Mouse (Mus musculus): Measurements from ENCODE around the gene Tsen34.
"Not testable (repeated sequence)": the region's sequence is repeated elsewhere in the genome, so short reads cannot be mapped to it uniquely, and the experiment has no call there.

The Tsen34 gene

GRCm38 (mm10) chr7:3691919-3692318 lies 744 bp upstream of the Tsen34 start:
- peak; percentile 78 for DNase-seq (ENCODE audit: low read depth)

DNA sequence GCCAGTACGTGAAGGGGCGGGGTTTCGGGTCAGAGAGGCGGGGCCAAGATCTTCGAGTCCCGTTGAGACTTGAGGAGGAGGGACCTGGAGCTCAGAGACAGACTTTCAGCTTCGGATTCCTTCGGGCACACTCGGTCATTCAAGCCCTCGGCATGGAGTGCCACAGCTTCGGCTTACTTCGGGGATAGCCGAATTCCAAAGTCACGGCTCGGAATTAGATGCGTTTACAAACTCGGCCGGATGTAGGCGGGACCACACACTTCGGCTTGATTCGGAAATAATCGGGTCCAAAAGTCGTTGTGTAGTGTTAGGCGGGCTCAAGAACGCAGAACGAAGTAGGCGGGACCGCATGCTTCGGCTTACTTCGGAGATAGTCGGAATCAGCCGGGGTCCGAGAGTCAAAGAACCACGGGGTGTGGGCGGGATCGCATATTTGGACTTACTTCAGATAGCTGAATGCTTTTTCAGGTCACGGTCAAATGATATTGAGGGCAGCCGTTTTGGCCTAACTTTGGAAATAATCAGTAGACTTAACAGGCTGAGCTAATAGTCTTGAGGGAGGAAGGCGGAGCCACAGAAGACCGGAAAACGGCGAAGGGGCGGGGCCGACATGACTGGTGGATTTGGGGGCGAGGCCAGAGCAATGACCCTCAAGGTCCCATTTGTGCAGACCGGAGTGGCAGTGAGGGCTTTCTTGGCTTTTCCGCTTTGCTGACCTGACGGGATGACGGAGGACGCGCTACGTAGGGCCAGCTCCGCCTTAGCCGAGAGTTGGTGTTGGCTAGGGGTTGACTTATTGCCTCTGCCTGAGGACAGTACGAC lies 535 bp downstream of the Tsen34 start, which contains the start of gene Mboat7:
Gene Mboat7, minus strand, starts transcription at position 537 of the 822 bp plus-strand sequence.
- DNase-seq (ENCODE audit: low read depth) = peak; percentile 99

- no peak for DNase-seq (ENCODE audit: low read depth)
Observed at GRCm38 (mm10) chr7:3693809-3694075, 1.1 kb downstream of the Tsen34 start.

GRCm38 (mm10) chr7:3694076-3694948 lies 1.6 kb downstream of the Tsen34 start:
- peak; percentile 98 for DNase-seq (ENCODE audit: low read depth)

DNA sequence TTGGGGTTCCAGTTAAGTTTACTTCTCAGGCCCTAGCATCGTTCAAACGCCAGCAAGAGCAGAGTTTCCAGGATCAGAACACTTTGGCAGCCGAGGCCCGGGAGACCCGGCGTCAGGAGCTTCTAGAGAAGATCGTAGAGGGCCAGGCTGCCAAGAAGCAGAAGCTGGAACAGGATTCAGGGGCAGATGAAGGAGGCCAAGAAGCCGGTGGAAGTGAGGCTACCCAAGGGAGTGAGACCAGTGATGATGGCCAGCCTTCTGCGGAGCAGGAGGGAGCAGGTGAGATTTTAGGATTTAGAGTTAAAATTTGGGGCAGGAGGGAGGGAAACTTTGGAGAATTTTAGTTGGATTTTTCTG lies 2.3 kb downstream of the Tsen34 start:
- not testable (repeated sequence) for DNase-seq (ENCODE audit: low read depth)

DNA sequence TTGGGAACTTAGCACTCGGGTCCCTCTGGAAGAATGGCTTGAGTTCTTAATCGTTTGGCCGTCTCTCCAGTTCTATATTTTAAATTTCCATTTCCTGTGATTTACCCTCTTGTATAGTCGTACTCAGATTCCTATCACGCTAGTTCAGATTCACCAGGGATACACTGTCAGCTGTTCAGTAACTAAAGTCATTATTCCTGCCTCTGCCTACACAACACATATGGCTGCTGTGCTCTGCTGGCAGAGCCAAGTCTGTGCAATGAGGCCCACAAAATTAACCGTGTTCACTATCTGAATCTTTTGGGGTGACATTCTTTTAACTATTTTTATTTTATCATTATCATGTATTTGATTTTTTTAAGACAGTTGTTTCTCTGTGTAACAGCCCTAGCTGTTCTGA lies 5.8 kb downstream of the Tsen34 start:
- no peak for DNase-seq (ENCODE audit: low read depth)

DNA sequence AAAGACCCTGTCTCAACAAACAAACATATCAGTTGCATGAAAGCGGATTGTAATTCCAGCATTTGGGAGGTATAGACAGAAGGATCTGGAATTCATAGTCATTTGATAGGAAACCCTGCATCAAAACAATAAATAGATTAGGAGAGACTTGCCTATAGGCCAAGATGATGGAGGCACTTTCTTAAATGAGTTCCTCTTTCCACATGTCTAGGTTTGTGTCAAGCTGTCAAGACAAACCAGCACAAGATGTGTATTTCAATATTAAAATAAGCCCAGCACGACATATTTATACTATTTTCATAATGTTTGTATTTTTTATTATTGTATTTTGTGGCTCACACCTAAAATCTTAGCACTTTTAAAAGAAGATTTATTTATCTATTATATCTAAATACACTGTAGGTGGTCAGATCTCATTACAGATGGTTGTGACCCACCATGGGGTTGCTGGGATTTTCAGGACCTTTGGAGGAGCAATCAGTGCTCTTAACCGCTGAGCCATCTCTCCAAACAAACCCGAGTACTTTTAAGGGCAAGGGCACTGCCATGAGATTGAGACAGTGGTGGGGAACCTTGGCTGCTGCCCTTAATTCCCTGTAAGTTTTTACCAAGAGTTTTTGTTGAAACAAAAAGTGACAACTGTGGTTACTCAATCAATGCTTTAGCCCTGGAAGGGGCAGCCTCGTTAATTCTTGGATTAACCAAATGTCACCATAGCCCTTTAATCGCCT lies 10.7 kb downstream of the Tsen34 start:
- peak; percentile 55 for DNase-seq (ENCODE audit: low read depth)

DNA sequence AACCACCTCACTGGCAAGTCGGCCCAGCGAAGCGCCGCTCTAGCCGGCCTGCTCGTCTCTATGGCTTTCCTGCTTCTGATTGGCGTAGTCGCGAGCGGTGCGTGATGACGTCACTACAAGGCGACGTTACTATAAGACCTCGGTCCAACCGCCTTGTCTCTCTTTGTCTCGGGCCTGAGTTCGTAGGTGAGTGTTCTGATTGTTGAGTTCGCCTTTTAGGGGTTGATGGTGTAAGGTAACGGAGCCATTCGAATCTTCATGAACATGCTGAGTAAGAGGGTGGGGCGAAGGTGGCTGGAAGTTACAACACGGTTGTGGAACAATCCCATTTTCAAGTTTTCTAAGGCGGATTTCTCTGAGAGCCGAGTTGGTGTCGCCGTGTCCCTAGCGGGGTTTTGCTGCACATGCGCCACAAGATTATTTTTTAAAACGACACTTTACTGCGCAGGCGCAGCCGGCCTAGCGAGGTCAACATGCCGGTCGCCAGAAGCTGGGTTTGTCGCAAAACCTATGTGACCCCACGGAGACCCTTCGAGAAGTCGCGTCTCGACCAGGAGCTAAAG lies 11.3 kb downstream of the Tsen34 start, which contains the start of gene Rps9:
Gene Rps9, plus strand, starts transcription at position 115 of the 563 bp plus-strand sequence.
- DNase-seq (ENCODE audit: low read depth) = peak; percentile 98

DNA sequence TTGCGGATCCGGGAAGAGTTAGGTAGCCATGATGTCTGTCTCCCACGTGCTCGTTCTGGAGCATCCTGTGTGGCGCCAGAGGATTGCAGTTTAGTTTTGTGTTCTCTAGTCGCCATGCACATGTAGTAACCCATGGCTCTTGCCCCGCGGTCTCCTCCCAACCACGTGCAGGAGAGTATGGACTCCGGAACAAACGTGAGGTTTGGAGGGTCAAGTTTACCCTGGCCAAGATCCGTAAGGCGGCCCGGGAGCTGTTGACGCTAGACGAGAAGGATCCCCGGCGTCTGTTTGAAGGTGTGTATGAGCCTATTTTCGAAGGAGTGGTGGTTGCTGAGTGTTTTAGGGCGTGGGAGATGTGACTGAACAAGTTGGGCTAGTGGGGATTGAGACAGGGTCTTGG lies 11.8 kb downstream of the Tsen34 start:
- DNase-seq (ENCODE audit: low read depth) = no peak

DNA sequence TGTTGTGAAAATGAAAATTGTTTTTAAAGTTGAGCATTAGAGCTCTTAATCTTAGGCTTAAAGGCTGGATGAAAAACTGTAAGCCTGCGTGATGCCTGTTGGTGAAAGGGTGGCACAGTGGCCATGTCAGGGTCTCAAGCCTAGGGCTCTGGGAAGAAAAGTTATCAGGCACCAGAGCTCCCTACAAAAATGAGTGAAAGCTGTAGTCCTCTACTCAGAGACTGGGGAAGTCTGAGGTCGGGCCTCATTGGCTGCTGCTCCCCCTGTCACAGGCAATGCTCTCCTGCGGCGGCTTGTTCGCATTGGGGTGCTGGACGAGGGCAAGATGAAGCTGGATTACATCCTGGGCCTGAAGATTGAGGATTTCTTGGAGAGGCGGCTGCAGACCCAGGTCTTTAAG lies 12.8 kb downstream of the Tsen34 start:
- peak; percentile 36 for DNase-seq (ENCODE audit: low read depth)

DNA sequence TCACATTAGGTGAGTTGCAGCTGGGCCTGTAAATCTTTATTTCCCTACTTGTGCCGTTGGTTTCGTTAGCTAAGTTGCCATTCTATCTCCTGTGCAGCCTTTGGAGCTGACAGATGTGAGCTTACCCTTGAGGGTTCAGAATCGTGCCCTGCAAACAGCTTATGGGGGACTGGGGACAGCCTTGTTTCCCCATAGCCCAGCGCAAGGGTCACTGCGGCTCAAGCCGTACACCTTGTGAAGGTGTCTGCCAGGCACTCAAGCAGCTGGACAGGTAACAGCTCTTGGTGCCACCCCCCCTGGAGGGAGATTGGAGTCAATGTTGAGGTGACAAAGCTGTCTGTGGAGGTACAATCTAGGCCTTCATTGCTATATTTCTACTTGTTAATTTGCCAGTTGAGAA lies 13.2 kb downstream of the Tsen34 start:
- DNase-seq (ENCODE audit: low read depth) = no peak

GRCm38 (mm10) chr7:3706343-3706934 lies 13.8 kb downstream of the Tsen34 start:
- peak; percentile 47 for DNase-seq (ENCODE audit: low read depth)

GRCm38 (mm10) chr7:3707027-3707426 lies 14.4 kb downstream of the Tsen34 start:
- DNase-seq (ENCODE audit: low read depth) = peak; percentile 97

- DNase-seq (ENCODE audit: low read depth) = peak; percentile 58
Observed at GRCm38 (mm10) chr7:3707568-3708413, 15.1 kb downstream of the Tsen34 start.

DNA sequence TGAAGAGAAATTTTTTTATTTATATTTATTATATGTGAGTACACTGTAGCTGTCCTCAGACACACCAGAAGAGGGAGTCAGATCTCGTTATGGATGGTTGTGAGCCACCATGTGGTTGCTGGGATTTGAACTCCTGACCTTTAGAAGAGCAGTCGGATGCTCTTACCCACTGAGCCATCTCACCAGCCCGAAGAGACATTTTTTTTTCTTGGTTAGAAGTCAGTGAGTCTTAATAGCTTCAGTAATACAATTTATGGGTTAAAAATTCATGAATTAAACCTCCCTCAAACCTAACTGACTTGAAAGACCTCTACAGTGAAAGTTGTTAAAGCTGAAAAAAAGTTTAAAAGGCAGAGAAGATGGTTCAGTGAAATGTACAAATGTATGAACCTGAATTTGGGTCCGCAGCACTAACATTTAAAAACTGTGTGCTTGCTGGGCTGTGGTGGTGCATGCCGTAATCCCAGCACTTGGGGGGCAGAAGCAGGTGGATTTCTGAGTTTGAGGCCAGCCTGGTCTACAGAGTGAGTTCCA lies 15.9 kb downstream of the Tsen34 start:
- DNase-seq (ENCODE audit: low read depth) = peak; percentile 55

DNA sequence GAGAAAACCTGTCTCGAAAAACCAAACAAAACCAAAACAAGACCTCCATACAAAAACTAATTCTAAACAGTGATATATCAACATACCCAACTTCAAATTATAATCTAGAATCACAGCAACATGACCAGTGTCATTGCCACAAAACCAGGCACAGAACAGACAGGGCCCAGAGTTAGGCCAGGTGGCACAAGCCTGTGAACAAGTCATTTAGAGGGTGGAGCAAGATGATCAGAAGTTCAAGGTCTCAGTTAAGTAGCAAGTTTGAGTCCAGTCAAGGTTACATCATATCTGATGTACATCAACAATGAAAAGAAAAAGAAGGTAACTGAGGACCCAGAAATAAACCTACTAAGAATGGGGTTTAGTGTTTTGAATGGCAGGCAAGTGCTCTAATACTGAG lies 16.3 kb downstream of the Tsen34 start:
- DNase-seq (ENCODE audit: low read depth) = peak; percentile 61

- peak; percentile 41 for DNase-seq (ENCODE audit: low read depth)
Observed at GRCm38 (mm10) chr7:3712264-3712942, 19.7 kb downstream of the Tsen34 start.

GRCm38 (mm10) chr7:3715249-3715648 lies 22.6 kb downstream of the Tsen34 start:
- DNase-seq (ENCODE audit: low read depth) = no peak

- not testable (repeated sequence) for DNase-seq (ENCODE audit: low read depth)
Observed at GRCm38 (mm10) chr7:3720268-3720667, 27.6 kb downstream of the Tsen34 start, which contains the start of gene Pirb. Gene Pirb, minus strand, starts transcription at chr7:3720391.

- not testable (repeated sequence) for DNase-seq (ENCODE audit: low read depth)
Observed at GRCm38 (mm10) chr7:3725459-3725858, 32.8 kb downstream of the Tsen34 start.

All from 416B (cell line).